Mouse (Mus musculus): ENCODE results near the gene Plppr1. TPM values are rescaled to one million over a fixed set of nuclear protein-coding genes. Genes with fewer than 3 reads are reported as not detected.

The Plppr1 gene
- polyA plus RNA-seq, 1 experiment from 2014 or later = 19.8 TPM

DNA sequence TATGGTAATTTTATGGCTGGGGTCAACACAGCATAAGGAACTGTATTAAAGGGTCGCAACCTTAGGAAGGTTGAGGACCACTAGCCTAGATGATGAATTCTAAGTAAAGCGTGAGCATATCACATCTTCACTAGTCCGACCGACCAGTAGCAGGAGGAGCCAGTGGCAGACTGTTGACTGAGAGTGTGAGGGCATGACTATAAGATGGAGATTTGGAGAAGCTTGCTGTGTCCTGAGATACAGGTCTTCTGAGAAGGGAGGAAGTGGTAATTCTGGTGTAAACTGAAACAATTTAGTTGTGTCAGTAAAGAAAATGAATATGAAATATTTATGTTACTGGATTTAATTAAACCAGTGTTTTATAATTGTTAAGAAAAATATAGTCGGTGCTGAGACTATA, 180.4 kb downstream of the Plppr1 start:
- Histone ChIP-seq H3K27me3 (peaks cover 6% of the 10 kb centered on the region; the same call in 1 of the 2 replicates), H3K27ac (replicated peaks) (no peak overlapping the region), H3K4me2 (replicated peaks) (no peak overlapping the region), H3K4me1 (no peaks in the 10 kb centered on the region), H3K9me3 (no peaks in the 10 kb centered on the region), H3K36me3 (no peaks in the 10 kb centered on the region), H3K4me3 (no peak overlapping the region), H3K9ac (replicated peaks) (no peak overlapping the region)
- 89% methylated on average over 5 of the region's 5 CpGs for WGBS
- no peak for ATAC-seq (ENCODE audit: low FRiP score, low read depth)

DNA sequence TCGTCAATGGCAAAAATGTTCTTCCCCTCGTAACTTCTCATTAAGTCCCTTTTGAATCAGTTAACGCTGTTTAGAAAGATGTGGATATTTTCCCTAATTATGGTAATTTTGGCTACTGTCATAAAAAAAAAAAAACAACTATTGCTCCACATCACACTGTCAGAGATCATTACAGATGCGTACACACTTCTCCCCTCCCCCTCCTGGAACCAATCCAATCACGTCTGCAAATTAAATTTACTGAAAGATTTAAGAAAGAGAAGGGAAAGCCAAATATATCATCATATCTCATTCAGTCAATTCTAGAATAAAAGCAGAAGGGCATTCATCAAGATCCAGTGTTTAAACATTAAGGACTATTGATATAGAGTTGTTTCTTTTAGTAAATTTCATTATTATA, 185.7 kb downstream of the Plppr1 start:
- no peaks in the 10 kb centered on the region for H3K27me3 ChIP-seq
- ATAC-seq (ENCODE audit: low FRiP score, low read depth) = no peak
- H3K4me1 ChIP-seq = peaks cover 4% of the 10 kb centered on the region; the same call in 1 of the 2 replicates
- H3K4me3 ChIP-seq = no peak overlapping the region
- H3K27ac ChIP-seq (replicated peaks) = no peak overlapping the region
- 73% methylated on average over 5 of the region's 5 CpGs for WGBS
- H3K36me3 ChIP-seq = no peaks in the 10 kb centered on the region
- H3K4me2 ChIP-seq (replicated peaks) = no peak overlapping the region
- no peaks in the 10 kb centered on the region for H3K9me3 ChIP-seq
- H3K9ac ChIP-seq (replicated peaks) = no peak overlapping the region

DNA sequence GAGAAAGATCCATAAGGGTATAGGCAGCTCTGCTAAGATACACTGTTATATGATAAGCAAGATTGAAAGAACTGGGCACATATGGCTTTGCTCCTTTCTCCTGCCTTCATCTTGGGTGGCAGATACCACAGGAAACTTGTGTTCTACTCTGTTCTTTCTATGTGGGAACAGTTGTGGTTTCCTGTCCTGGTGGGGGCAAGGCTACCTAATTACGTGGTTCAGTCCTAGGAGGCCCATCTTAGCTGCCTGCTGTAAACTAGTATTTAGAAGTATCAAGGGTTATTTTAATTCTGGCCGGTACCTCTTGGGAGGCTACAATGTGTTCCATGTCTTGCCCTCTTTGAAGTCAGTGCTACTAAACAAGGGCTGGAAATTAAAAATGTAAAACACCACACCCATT, 186.2 kb downstream of the Plppr1 start:
- H3K4me1 ChIP-seq = peaks cover 4% of the 10 kb centered on the region; the same call in 1 of the 2 replicates
- H3K36me3 ChIP-seq = no peaks in the 10 kb centered on the region
- H3K27ac ChIP-seq (replicated peaks) = no peak overlapping the region
- H3K4me2 ChIP-seq (replicated peaks) = no peak overlapping the region
- no peaks in the 10 kb centered on the region for H3K9me3 ChIP-seq
- WGBS = 92% methylated on average over 2 of the region's 2 CpGs
- no peak for ATAC-seq (ENCODE audit: low FRiP score, low read depth)
- H3K27me3 ChIP-seq = no peaks in the 10 kb centered on the region
- H3K4me3 ChIP-seq = no peak overlapping the region
- H3K9ac ChIP-seq (replicated peaks) = no peak overlapping the region

DNA sequence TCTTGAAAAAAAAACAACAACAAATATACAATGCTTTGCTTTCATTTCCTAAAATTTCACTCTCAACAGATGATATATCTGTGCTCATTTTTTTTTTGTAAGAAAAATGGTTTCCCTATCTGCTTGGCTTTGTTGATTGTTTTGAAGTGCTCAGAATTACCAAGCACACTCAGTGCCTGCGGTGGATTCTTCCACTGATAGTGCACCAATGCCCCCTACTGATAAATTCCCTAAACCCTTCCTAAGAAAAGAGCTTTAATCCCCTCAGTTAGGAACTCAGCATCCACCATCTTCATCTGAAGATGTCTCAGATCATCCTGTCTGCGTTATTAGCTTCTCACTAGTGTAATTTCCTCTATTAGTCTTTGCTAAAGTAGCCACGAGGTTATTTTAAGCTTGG, 192.2 kb downstream of the Plppr1 start:
- Histone ChIP-seq H3K27ac (replicated peaks) (no peak overlapping the region), H3K4me2 (replicated peaks) (no peak overlapping the region), H3K4me1 (no peaks in the 10 kb centered on the region), H3K27me3 (no peaks in the 10 kb centered on the region), H3K9ac (replicated peaks) (no peak overlapping the region), H3K4me3 (no peak overlapping the region), H3K9me3 (no peaks in the 10 kb centered on the region), H3K36me3 (no peaks in the 10 kb centered on the region)
- WGBS = 5% methylated on average over 3 of the region's 3 CpGs
- no peak for ATAC-seq (ENCODE audit: low FRiP score, low read depth)

GRCm38 (mm10) chr4:49252169-49252568, 193.1 kb downstream of the Plppr1 start:
- H3K9me3 ChIP-seq = no peaks in the 10 kb centered on the region
- no peak overlapping the region for H3K4me2 ChIP-seq (replicated peaks)
- H3K27ac ChIP-seq (replicated peaks) = no peak overlapping the region
- H3K4me1 ChIP-seq = no peaks in the 10 kb centered on the region
- no peak overlapping the region for H3K4me3 ChIP-seq
- H3K9ac ChIP-seq (replicated peaks) = no peak overlapping the region
- no peak for ATAC-seq (ENCODE audit: low FRiP score, low read depth)
- no peaks in the 10 kb centered on the region for H3K27me3 ChIP-seq
- WGBS = 81% methylated on average over 3 of the region's 3 CpGs
- H3K36me3 ChIP-seq = no peaks in the 10 kb centered on the region

- ATAC-seq (ENCODE audit: low FRiP score, low read depth) = 0 out of 2 replicates have a peak, but pooled peaks have one; percentile 12
- Histone ChIP-seq H3K4me2 (replicated peaks) (no peak overlapping the region), H3K9me3 (no peaks in the 10 kb centered on the region), H3K4me3 (no peak overlapping the region), H3K4me1 (no peaks in the 10 kb centered on the region), H3K27me3 (no peaks in the 10 kb centered on the region), H3K36me3 (no peaks in the 10 kb centered on the region), H3K27ac (replicated peaks) (no peak overlapping the region), H3K9ac (replicated peaks) (no peak overlapping the region)
- 94% methylated on average over 5 of the region's 5 CpGs for WGBS
Measured at GRCm38 (mm10) chr4:49278515-49278914, 219.4 kb downstream of the Plppr1 start.

- Histone ChIP-seq H3K4me2 (replicated peaks) (no peak overlapping the region), H3K27ac (replicated peaks) (peak overlapping the region; percentile 42; the same call in 1 of the 2 replicates), H3K36me3 (no peaks in the 10 kb centered on the region), H3K27me3 (no peaks in the 10 kb centered on the region), H3K4me3 (no peak overlapping the region), H3K9ac (replicated peaks) (no peak overlapping the region), H3K4me1 (peaks cover 9% of the 10 kb centered on the region; the same call in 1 of the 2 replicates), H3K9me3 (no peaks in the 10 kb centered on the region)
- 76% methylated on average over 11 of the region's 15 CpGs for WGBS
- no peak for ATAC-seq (ENCODE audit: low FRiP score, low read depth)
Measured at GRCm38 (mm10) chr4:49284692-49285291, 225.7 kb downstream of the Plppr1 start.

- Histone ChIP-seq H3K4me1 (peaks cover 9% of the 10 kb centered on the region; the same call in 1 of the 2 replicates), H3K4me3 (no peak overlapping the region), H3K4me2 (replicated peaks) (no peak overlapping the region), H3K27ac (replicated peaks) (peak overlapping the region; percentile 42), H3K9ac (replicated peaks) (no peak overlapping the region), H3K27me3 (no peaks in the 10 kb centered on the region), H3K36me3 (no peaks in the 10 kb centered on the region), H3K9me3 (no peaks in the 10 kb centered on the region)
- ATAC-seq (ENCODE audit: low FRiP score, low read depth) = peak; percentile 74
- 72% methylated on average over 15 of the region's 15 CpGs for WGBS
Measured at GRCm38 (mm10) chr4:49285340-49286196, 226.5 kb downstream of the Plppr1 start.

GRCm38 (mm10) chr4:49286197-49286492, 227.1 kb downstream of the Plppr1 start:
- 0 out of 2 replicates have a peak, but pooled peaks have one; percentile 3 for ATAC-seq (ENCODE audit: low FRiP score, low read depth)
- no peak overlapping the region for H3K9ac ChIP-seq (replicated peaks)
- H3K4me1 ChIP-seq = peaks cover 9% of the 10 kb centered on the region; the same call in 1 of the 2 replicates
- H3K36me3 ChIP-seq = no peaks in the 10 kb centered on the region
- no peaks in the 10 kb centered on the region for H3K27me3 ChIP-seq
- H3K27ac ChIP-seq (replicated peaks) = peak overlapping the region; percentile 42
- 70% methylated on average over 4 of the region's 4 CpGs for WGBS
- no peak overlapping the region for H3K4me3 ChIP-seq
- H3K4me2 ChIP-seq (replicated peaks) = no peak overlapping the region
- no peaks in the 10 kb centered on the region for H3K9me3 ChIP-seq

- Histone ChIP-seq H3K36me3 (no peaks in the 10 kb centered on the region), H3K27ac (replicated peaks) (no peak overlapping the region), H3K4me1 (no peaks in the 10 kb centered on the region), H3K9me3 (no peaks in the 10 kb centered on the region), H3K27me3 (no peaks in the 10 kb centered on the region), H3K4me3 (no peak overlapping the region), H3K9ac (replicated peaks) (no peak overlapping the region), H3K4me2 (replicated peaks) (no peak overlapping the region)
- 81% methylated on average over 1 of the region's 1 CpGs for WGBS
- ATAC-seq (ENCODE audit: low FRiP score, low read depth) = no peak
Measured at GRCm38 (mm10) chr4:49296434-49296833, 237.4 kb downstream of the Plppr1 start.

- H3K4me1 ChIP-seq = no peaks in the 10 kb centered on the region
- no peak overlapping the region for H3K9ac ChIP-seq (replicated peaks)
- no peaks in the 10 kb centered on the region for H3K27me3 ChIP-seq
- no peak overlapping the region for H3K4me3 ChIP-seq
- H3K27ac ChIP-seq (replicated peaks) = no peak overlapping the region
- H3K36me3 ChIP-seq = no peaks in the 10 kb centered on the region
- H3K4me2 ChIP-seq (replicated peaks) = no peak overlapping the region
- H3K9me3 ChIP-seq = no peaks in the 10 kb centered on the region
- WGBS = 48% methylated on average over 1 of the region's 1 CpGs
- no peak for ATAC-seq (ENCODE audit: low FRiP score, low read depth)
Measured at GRCm38 (mm10) chr4:49299576-49299975, 240.5 kb downstream of the Plppr1 start.

GRCm38 (mm10) chr4:49321903-49322635, 263.0 kb downstream of the Plppr1 start:
- no peak overlapping the region for H3K4me2 ChIP-seq (replicated peaks)
- no peak overlapping the region for H3K27ac ChIP-seq (replicated peaks)
- ATAC-seq (ENCODE audit: low FRiP score, low read depth) = peak; percentile 79
- no peak overlapping the region for H3K9ac ChIP-seq (replicated peaks)
- H3K36me3 ChIP-seq = no peaks in the 10 kb centered on the region
- H3K4me3 ChIP-seq = no peak overlapping the region
- no peaks in the 10 kb centered on the region for H3K9me3 ChIP-seq
- H3K4me1 ChIP-seq = no peaks in the 10 kb centered on the region
- H3K27me3 ChIP-seq = no peaks in the 10 kb centered on the region
- 57% methylated on average over 6 of the region's 6 CpGs for WGBS
